Mouse (Mus musculus) midbrain, postnatal 0 days (tissue): ENCODE results near the gene Usp16. TPM values are rescaled to one million over a fixed set of nuclear protein-coding genes. Genes with fewer than 3 reads are reported as not detected.
A peak's percentile ranks its signal among the peaks of the same experiment; 100 is the strongest.

Source experiments
- ATAC-seq: fragments of 200-750 bp; cut with Nextera tagmentation; 2 replicates; pipeline ENCODE4 v1.8.0; 2017; ENCODE audit warnings: moderate number of reproducible peaks, mild to moderate bottlenecking, moderate TSS enrichment, moderate library complexity; ENCODE audit not compliant: low FRiP score
- DNase-seq: peaks from one replicate; pipeline ENCODE4 v3.0.0-alpha.2; 2015; ENCODE audit warnings: low spot score
- H3K27ac ChIP-seq: fragments of 300-500 bp; sonication (generic); 2 replicates; pipeline ENCODE4 v1.5.1; 2014; ENCODE audit warnings: low read depth, mild to moderate bottlenecking, low read length, mixed read lengths
- H3K27me3 ChIP-seq: fragments of 300-500 bp; sonication (generic); 2 replicates; pipeline ENCODE4 v1.6.1; 2014; ENCODE audit warnings: low read length, control low read depth, mixed read lengths; ENCODE audit not compliant: insufficient read depth
- H3K36me3 ChIP-seq: fragments of 300-500 bp; sonication (generic); 2 replicates; pipeline ENCODE4 v1.6.1; 2014; ENCODE audit warnings: low read length, control low read depth, mixed read lengths; ENCODE audit not compliant: insufficient read depth
- H3K4me1 ChIP-seq: fragments of 300-500 bp; sonication (generic); 2 replicates; pipeline ENCODE4 v1.6.1; 2014; ENCODE audit warnings: mild to moderate bottlenecking, control low read depth, antibody characterized with exemption, low read length, mixed read lengths; ENCODE audit not compliant: insufficient read depth
- H3K4me2 ChIP-seq: fragments of 300-500 bp; sonication (generic); 2 replicates; pipeline ENCODE4 v1.6.1; 2014; ENCODE audit warnings: low read depth, mild to moderate bottlenecking, low read length, mixed read lengths; ENCODE audit not compliant: poor library complexity, severe bottlenecking
- H3K4me3 ChIP-seq: fragments of 300-500 bp; sonication (generic); 2 replicates; pipeline ENCODE4 v1.5.1; 2014; ENCODE audit warnings: low read depth, mild to moderate bottlenecking, low read length, moderate library complexity
- H3K9ac ChIP-seq: fragments of 300-500 bp; sonication (generic); replicated peaks from 2 replicates; pipeline ENCODE4 v1.6.1; 2014; ENCODE audit warnings: mild to moderate bottlenecking, low read length, moderate library complexity, mixed read lengths; ENCODE audit not compliant: poor library complexity, severe bottlenecking
- H3K9me3 ChIP-seq: fragments of 300-500 bp; sonication (generic); 2 replicates; pipeline ENCODE4 v1.6.1; 2016; ENCODE audit warnings: low read length, control low read depth
- CTCF ChIP-seq: IDR thresholded peaks from 2 replicates; pipeline ENCODE4 v1.5.1; 2016; ENCODE audit warnings: antibody characterized with exemption, mild to moderate bottlenecking
- WGBS: fragments of 180-500 bp; shearing (Covaris S2); extraction: QIAGEN DNeasy Blood & Tissue Kit; methylation state at CpG from one replicate; pipeline ENCODE4 v1.1.7; 2014; 5-methylcytosine and 5-hydroxymethylcytosine counted together
- polyA plus RNA-seq: library from polyadenylated mRNA; unstranded; fragments of >200 nt; fragmentation: Nextera tagmentation; extraction: Ambion mirVana; gene quantifications from 2 replicates; pipeline ENCODE4 v1.2.1, GENCODE M21; 2015
- total RNA-seq: library from RNA; depleted of rRNA; stranded (reverse); fragments of >200 nt; gene quantifications from 2 replicates; pipeline ENCODE4 v1.2.3, GENCODE M21; 2014

Gene Usp16
- total and polyA plus RNA-seq, 2 experiments from 2014 or later: 30.7 to 47.4 TPM

DNA sequence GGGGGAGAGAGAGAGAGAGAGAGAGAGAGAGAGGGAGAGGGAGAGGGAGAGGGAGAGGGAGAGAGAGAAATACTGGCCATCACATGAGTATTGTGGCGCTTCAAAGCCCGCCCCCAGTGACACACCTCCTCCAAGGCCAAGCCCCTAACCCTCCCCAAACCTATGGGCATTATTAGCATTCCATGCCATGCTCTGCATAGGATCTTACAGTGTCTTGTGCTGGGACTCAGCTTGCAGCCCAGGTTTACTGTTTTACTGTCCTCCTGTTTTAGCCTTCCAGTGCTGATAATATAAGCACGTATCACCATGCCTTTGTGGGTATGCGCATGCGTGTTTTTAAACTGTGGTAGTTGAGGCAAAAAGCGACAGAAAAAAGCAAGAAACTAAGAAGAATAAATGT, 45.1 kb downstream of the Usp16 start:
- no peaks in the 10 kb centered on the region for H3K36me3 ChIP-seq
- DNase-seq (no peak), ATAC-seq (no peak)
- no peaks in the 10 kb centered on the region for H3K9me3 ChIP-seq
- no peak overlapping the region for H3K27ac ChIP-seq
- H3K27me3 ChIP-seq: no peaks in the 10 kb centered on the region
- 66% methylated on average over 6 of the region's 6 CpGs for WGBS
- no peak for TF ChIP-seq CTCF
- H3K4me1 ChIP-seq: peaks cover 2% of the 10 kb centered on the region
- H3K4me2 ChIP-seq: no peak overlapping the region
- no peak overlapping the region for H3K4me3 ChIP-seq
- no peak overlapping the region for H3K9ac ChIP-seq

DNA sequence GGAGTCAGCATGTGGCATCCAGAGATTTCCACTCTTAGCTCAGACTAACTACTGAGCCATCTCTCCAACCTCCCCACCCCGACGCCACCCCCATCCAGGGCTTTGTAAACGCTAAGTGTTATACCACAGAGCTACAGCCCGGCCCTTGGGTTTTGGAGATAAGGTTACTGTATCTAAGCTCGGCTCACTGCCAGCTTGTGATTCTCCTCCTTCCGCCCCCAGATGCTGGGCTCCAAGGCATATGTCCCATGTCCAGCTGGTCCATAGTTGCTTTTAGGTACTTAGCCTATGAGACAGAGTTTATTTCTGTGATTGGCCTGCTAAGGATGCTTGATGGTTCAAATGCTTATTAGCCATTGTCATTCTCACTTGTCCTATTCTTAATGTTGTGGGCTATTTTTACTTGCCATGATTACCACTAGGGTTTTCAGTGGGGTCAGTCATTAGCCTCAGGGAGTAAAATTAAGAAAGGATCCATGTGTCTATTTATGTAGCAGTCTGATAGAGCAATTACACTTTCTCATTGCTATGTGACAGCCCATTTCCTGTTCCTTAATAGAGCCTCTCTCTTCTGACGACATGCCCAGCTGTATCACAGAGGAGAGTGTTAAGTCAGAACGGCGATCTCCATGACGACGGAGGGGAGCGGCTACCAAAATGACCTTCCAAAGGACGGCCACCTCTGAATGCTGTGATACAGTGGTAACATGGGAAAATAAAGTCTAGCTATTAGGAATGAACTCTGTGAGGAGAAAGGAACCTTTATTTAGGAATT, 47.0 kb downstream of the Usp16 start:
- no peak overlapping the region for H3K9ac ChIP-seq
- no peak for ATAC-seq
- DNase-seq: peak; percentile 19
- no peak overlapping the region for H3K4me2 ChIP-seq
- TF ChIP-seq CTCF: no peak
- H3K36me3 ChIP-seq: no peaks in the 10 kb centered on the region
- no peaks in the 10 kb centered on the region for H3K27me3 ChIP-seq
- 71% methylated on average over 13 of the region's 13 CpGs for whole genome bisulfite sequencing
- no peak overlapping the region for H3K27ac ChIP-seq
- no peaks in the 10 kb centered on the region for H3K9me3 ChIP-seq
- H3K4me3 ChIP-seq: no peak overlapping the region
- no peaks in the 10 kb centered on the region; the same call in 1 of the 2 replicates for H3K4me1 ChIP-seq

DNA sequence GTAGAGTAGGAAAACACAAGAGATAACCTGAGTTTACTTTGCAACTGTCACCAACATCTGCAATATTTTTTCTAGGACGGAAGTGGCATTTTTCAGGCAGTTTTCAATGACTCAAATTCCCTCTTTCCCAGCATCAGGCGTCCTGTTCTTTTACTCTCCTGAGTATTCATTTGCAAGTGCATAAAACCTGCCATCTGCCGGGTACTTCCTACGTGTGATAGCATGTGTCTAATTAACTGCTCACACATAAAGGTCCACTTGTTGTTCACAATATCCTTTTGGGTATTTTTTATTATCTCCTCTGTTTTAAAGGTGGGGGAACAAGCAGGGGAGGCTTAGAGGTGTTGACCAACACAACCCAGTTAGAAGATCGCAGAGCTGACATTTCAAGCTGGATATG, 57.2 kb downstream of the Usp16 start:
- H3K27me3 ChIP-seq: no peaks in the 10 kb centered on the region
- H3K9ac ChIP-seq: no peak overlapping the region
- H3K36me3 ChIP-seq: no peaks in the 10 kb centered on the region
- no peak overlapping the region for H3K27ac ChIP-seq
- WGBS: 62% methylated on average over 5 of the region's 5 CpGs
- H3K9me3 ChIP-seq: no peaks in the 10 kb centered on the region
- ATAC-seq: no peak
- H3K4me1 ChIP-seq: no peaks in the 10 kb centered on the region
- H3K4me2 ChIP-seq: no peak overlapping the region
- H3K4me3 ChIP-seq: no peak overlapping the region
- TF ChIP-seq CTCF: no peak
- DNase-seq: no peak

DNA sequence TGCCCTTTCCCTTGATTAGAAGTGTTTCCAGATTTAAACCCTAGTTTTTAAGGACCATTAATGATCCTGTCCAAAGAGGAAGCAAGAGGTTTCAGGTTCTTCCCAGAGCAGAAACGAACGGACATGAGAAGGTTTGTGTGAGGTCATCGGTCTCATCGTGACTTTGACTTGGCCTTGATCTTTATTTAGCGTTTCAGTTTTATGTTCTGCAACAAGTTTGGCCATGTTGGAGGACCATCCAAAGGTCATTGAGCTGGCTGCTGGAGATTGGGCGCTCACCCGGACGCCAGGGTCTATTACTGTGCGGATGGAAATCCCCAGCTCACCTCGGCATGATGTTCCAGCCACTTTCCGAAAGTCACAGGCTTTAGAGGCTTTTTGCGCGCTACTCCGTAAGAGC, 57.8 kb downstream of the Usp16 start:
- Histone ChIP-seq H3K27ac (no peak overlapping the region), H3K4me1 (no peaks in the 10 kb centered on the region), H3K4me3 (no peak overlapping the region), H3K36me3 (no peaks in the 10 kb centered on the region), H3K9ac (no peak overlapping the region), H3K4me2 (no peak overlapping the region), H3K27me3 (no peaks in the 10 kb centered on the region), H3K9me3 (no peaks in the 10 kb centered on the region)
- ATAC-seq (no peak), DNase-seq (no peak)
- TF ChIP-seq CTCF: no peak
- 92% methylated on average over 14 of the region's 14 CpGs for WGBS

DNA sequence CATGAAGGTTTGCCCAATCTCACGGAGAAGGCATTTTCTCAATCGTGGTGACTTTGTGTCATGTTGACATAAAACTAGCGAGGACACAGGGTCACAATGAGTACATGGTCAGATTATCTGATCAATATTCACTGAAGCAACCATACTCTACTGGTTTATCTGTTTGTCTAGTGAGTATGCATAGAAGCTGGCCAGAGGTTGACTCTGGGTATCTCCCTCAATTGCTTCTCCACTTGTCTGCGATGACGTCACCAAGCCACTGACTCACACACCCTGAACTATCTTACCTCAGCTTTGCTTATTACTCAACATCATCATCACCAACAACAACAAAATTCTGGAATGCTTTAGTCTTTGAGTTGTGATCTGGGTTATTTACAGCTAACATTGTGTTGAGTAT, 69.7 kb downstream of the Usp16 start:
- DNase-seq: no peak
- no peaks in the 10 kb centered on the region for H3K36me3 ChIP-seq
- no peak overlapping the region for H3K4me2 ChIP-seq
- TF ChIP-seq CTCF: no peak
- ATAC-seq: no peak
- H3K9ac ChIP-seq: no peak overlapping the region
- no peak overlapping the region for H3K27ac ChIP-seq
- H3K4me1 ChIP-seq: no peaks in the 10 kb centered on the region; the same call in 1 of the 2 replicates
- no peaks in the 10 kb centered on the region for H3K9me3 ChIP-seq
- no peaks in the 10 kb centered on the region for H3K27me3 ChIP-seq
- no peak overlapping the region for H3K4me3 ChIP-seq
- WGBS: 85% methylated on average over 5 of the region's 5 CpGs

DNA sequence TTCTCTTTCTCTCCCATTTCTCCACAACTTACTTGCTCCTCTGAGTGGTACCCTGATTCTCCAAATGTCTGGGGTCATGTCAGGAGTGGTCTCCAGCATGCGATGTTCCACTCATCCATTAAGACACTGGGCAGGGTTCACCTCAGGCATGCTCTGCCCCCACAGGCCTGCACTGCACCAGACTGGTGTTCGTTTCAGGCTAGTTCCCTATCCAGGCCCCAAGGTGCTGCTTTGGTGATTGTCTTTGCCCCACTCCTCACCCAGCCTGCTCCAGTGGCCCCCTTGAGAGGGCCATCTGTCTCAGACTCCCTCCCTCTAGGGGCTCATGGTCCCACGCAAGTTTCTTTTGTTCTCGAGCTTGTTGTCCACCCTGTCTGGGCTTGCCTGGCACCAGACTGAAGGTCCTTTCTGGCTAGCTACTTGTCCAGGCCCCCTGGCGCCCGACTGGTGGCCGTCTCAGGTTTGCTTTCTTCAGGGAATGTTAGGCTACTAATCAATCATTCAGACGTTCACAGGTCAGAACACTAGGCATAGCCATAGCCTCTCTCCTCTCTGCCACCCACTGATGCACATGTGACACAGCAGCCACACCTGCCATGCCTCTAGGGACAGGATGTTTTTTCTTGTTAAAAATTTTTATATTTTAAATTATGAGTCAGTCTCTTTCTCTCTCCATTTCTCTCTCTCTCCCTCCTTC, 73.2 kb downstream of the Usp16 start:
- no peak overlapping the region for H3K4me2 ChIP-seq
- H3K4me1 ChIP-seq: no peaks in the 10 kb centered on the region; the same call in 1 of the 2 replicates
- WGBS: 64% methylated on average over 8 of the region's 8 CpGs
- H3K9ac ChIP-seq: no peak overlapping the region
- no peaks in the 10 kb centered on the region for H3K27me3 ChIP-seq
- no peak for TF ChIP-seq CTCF
- H3K4me3 ChIP-seq: no peak overlapping the region
- DNase-seq (no peak), ATAC-seq (no peak)
- H3K27ac ChIP-seq: no peak overlapping the region
- no peaks in the 10 kb centered on the region for H3K9me3 ChIP-seq
- no peaks in the 10 kb centered on the region for H3K36me3 ChIP-seq
